Mouse (Mus musculus) lung, postnatal 14 days (tissue): ENCODE measurements around the gene Olfr1118.
"Not testable (repeated sequence)": the region's sequence is repeated elsewhere in the genome, so short reads cannot be mapped to it uniquely, and the experiment has no call there.

Experiments used
- DNase-seq: peaks from one replicate; pipeline ENCODE4 v3.0.0; 2021

Olfr1118 gene

GRCm38 (mm10) chr2:87307281-87307680, at the start of gene Olfr1118:
Gene Olfr1118 (plus strand): TSS chr2:87307581.
- no peak for DNase-seq

DNA sequence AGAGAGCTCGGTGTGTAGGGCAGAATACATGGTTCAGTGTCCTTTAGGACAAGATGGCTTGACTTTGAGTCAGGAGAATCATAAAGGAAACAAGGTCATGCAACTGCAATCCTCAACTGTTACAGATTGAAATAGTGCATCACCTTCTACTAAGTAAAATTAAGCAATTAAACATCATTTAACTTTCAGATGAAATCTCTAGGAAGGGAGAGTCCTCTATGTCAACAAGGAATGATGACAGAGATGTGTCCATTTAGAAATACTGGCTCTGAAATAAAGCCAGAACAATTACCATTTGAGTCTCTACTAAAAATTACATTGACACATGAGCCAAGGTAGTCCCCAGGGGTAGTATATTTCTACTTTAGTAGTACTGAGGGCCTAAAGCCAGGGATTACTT, 40.1 kb upstream of the Olfr1118 start, which contains the start of gene Olfr1116:
TSS of gene Olfr1116 (plus strand) at position 301 of the 400 bp plus-strand sequence.
- no peak for DNase-seq

DNA sequence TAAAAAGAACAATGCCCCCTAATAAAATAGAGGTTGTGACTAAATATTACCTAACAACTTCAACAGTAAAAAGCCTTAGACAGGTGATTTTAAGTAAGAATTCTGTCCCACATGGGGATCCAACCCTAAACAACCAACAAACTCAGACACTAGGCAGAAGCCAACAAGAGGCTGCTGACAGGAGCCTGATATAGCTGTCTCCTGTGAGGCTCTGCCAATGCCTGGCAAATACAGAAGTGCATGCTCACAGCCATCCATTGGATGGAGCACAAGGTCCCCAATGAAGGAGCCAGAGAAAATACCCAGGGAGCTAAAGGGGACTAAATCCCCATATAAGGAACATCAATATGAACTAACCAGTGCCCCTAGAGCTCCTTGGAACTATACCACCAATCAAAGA, 13.4 kb upstream of the Olfr1118 start:
- DNase-seq, result not testable (repeated sequence)

- DNase-seq, result no peak
These were observed 47.1 kb downstream of the Olfr1118 start, which contains the start of gene Olfr1120 for GRCm38 (mm10) chr2:87354515-87354914. Gene Olfr1120 (plus strand): TSS chr2:87354815.

- not testable (repeated sequence) for DNase-seq
These were observed 52.7 kb downstream of the Olfr1118 start for GRCm38 (mm10) chr2:87360121-87360520.
